Mouse (Mus musculus) heart, postnatal 0 days (tissue): ENCODE results near the gene Padi2. TPM values are rescaled to one million over a fixed set of nuclear protein-coding genes. Genes with fewer than 3 reads are reported as not detected.
A peak's percentile ranks its signal among the peaks of the same experiment; 100 is the strongest.

Source experiments
- ATAC-seq: fragments of 200-750 bp; cut with Nextera tagmentation; 2 replicates; pipeline ENCODE4 v1.8.0; 2017; ENCODE audit warnings: low read depth, moderate number of reproducible peaks, moderate library complexity; ENCODE audit not compliant: insufficient read depth
- DNase-seq: peaks from one replicate; pipeline ENCODE4 v3.0.0-alpha.2; 2016; ENCODE audit warnings: low spot score
- H3K27ac ChIP-seq: fragments of 300-500 bp; sonication (generic); 2 replicates; pipeline ENCODE4 v1.5.1; 2014; ENCODE audit warnings: low read depth, mild to moderate bottlenecking
- H3K27me3 ChIP-seq: fragments of 300-500 bp; sonication (generic); 2 replicates; pipeline ENCODE4 v1.6.1; 2014; ENCODE audit warnings: low read length, mixed read lengths; ENCODE audit not compliant: control insufficient read depth, insufficient read depth
- H3K36me3 ChIP-seq: fragments of 300-500 bp; sonication (generic); replicated peaks from 2 replicates; pipeline ENCODE4 v1.6.1; 2014; ENCODE audit warnings: low read length, mixed read lengths; ENCODE audit not compliant: control insufficient read depth, insufficient read depth
- H3K4me1 ChIP-seq: fragments of 300-500 bp; sonication (generic); 2 replicates; pipeline ENCODE4 v1.6.1; 2014; ENCODE audit warnings: antibody characterized with exemption; ENCODE audit not compliant: control insufficient read depth, insufficient read depth
- H3K4me2 ChIP-seq: fragments of 300-500 bp; sonication (generic); 2 replicates; pipeline ENCODE4 v1.6.1; 2014; ENCODE audit warnings: low read depth, mild to moderate bottlenecking, low read length, moderate library complexity
- H3K4me3 ChIP-seq: fragments of 300-500 bp; sonication (generic); 2 replicates; pipeline ENCODE4 v1.5.1; 2014; ENCODE audit warnings: low read depth, low read length
- H3K9ac ChIP-seq: fragments of 300-500 bp; sonication (generic); replicated peaks from 2 replicates; pipeline ENCODE4 v1.6.1; 2014; ENCODE audit warnings: low read depth, low read length, mixed read lengths
- H3K9me3 ChIP-seq: fragments of 300-500 bp; sonication (generic); replicated peaks from 2 replicates; pipeline ENCODE4 v1.6.1; 2016; ENCODE audit warnings: low read length; ENCODE audit not compliant: control insufficient read depth
- CTCF ChIP-seq: IDR thresholded peaks from 2 replicates; pipeline ENCODE4 v1.5.1; 2016; ENCODE audit warnings: antibody characterized with exemption, control low read depth, low read depth
- EP300 ChIP-seq: IDR thresholded peaks from 2 replicates; pipeline ENCODE4 v1.6.1; 2016; ENCODE audit warnings: antibody characterized with exemption, low read depth
- WGBS: fragments of 180-500 bp; shearing (Covaris S2); extraction: QIAGEN DNeasy Blood & Tissue Kit; methylation state at CpG from one replicate; pipeline ENCODE4 v1.1.7; 2014; 5-methylcytosine and 5-hydroxymethylcytosine counted together
- polyA plus RNA-seq: library from polyadenylated mRNA; unstranded; fragments of >200 nt; fragmentation: Nextera tagmentation; extraction: Ambion mirVana; gene quantifications from 2 replicates; pipeline ENCODE4 v1.2.1, GENCODE M21; 2015
- total RNA-seq: library from RNA; depleted of rRNA; stranded (reverse); fragments of >200 nt; gene quantifications from 2 replicates; pipeline ENCODE4 v1.2.3, GENCODE M21; 2014; ENCODE audit warnings: low replicate concordance

Padi2 gene
- total and polyA plus RNA-seq, 2 experiments from 2014 or later: 0.31 to 0.44 TPM

- H3K9me3 ChIP-seq: no peaks in the 10 kb centered on the region
- no peak overlapping the region for H3K4me2 ChIP-seq
- 82% methylated on average over 16 of the region's 16 CpGs for WGBS
- no peak for ATAC-seq
- no peak for DNase-seq
- H3K4me1 ChIP-seq: no peaks in the 10 kb centered on the region
- no peak overlapping the region for H3K9ac ChIP-seq
- no peaks in the 10 kb centered on the region for H3K36me3 ChIP-seq
- TF ChIP-seq CTCF (no peak), EP300 (no peak)
- no peaks in the 10 kb centered on the region for H3K27me3 ChIP-seq
- H3K27ac ChIP-seq: no peak overlapping the region
- H3K4me3 ChIP-seq: no peak overlapping the region
Observed at GRCm38 (mm10) chr4:140949616-140950015, 43.5 kb downstream of the Padi2 start.

- Histone ChIP-seq H3K36me3 (no peaks in the 10 kb centered on the region), H3K4me2 (no peak overlapping the region), H3K4me1 (no peaks in the 10 kb centered on the region), H3K27me3 (no peaks in the 10 kb centered on the region), H3K4me3 (no peak overlapping the region), H3K9me3 (no peaks in the 10 kb centered on the region), H3K9ac (no peak overlapping the region), H3K27ac (no peak overlapping the region)
- TF ChIP-seq EP300 (no peak), CTCF (no peak)
- DNase-seq: no peak
- 25% methylated on average over 3 of the region's 3 CpGs for WGBS
- ATAC-seq: no peak
Observed at GRCm38 (mm10) chr4:140950574-140950973, 44.4 kb downstream of the Padi2 start.

- DNase-seq (no peak), ATAC-seq (no peak)
- no peak for TF ChIP-seq EP300
- TF ChIP-seq CTCF: no peak
- no peaks in the 10 kb centered on the region for H3K36me3 ChIP-seq
- H3K4me1 ChIP-seq: no peaks in the 10 kb centered on the region
- H3K27me3 ChIP-seq: no peaks in the 10 kb centered on the region
- no peak overlapping the region for H3K4me3 ChIP-seq
- H3K4me2 ChIP-seq: no peak overlapping the region
- no peaks in the 10 kb centered on the region for H3K9me3 ChIP-seq
- H3K27ac ChIP-seq: peak overlapping the region; percentile 7; the same call in 1 of the 2 replicates
- 68% methylated on average over 18 of the region's 18 CpGs for WGBS
- no peak overlapping the region for H3K9ac ChIP-seq
Observed at GRCm38 (mm10) chr4:140951861-140952641, 45.9 kb downstream of the Padi2 start.

- ATAC-seq: no peak
- H3K4me2 ChIP-seq: peak overlapping the region; percentile 72
- H3K27me3 ChIP-seq: no peaks in the 10 kb centered on the region
- no peaks in the 10 kb centered on the region for H3K9me3 ChIP-seq
- peak overlapping the region; percentile 49 for H3K9ac ChIP-seq
- H3K4me1 ChIP-seq: peaks cover 4% of the 10 kb centered on the region; the same call in 1 of the 2 replicates
- H3K27ac ChIP-seq: peak overlapping the region; percentile 27; the same call in 1 of the 2 replicates
- TF ChIP-seq CTCF (no peak), EP300 (no peak)
- WGBS: 17% methylated on average over 17 of the region's 17 CpGs
- H3K36me3 ChIP-seq: no peaks in the 10 kb centered on the region
- peak overlapping the region; percentile 49 for H3K4me3 ChIP-seq
- no peak for DNase-seq
Observed at GRCm38 (mm10) chr4:140957131-140957702, 51.1 kb downstream of the Padi2 start.

GRCm38 (mm10) chr4:140957725-140958124 is 51.6 kb downstream of the Padi2 start:
- WGBS: 3% methylated on average over 13 of the region's 13 CpGs
- TF ChIP-seq EP300 (no peak), CTCF (peak; percentile 93)
- Histone ChIP-seq H3K4me3 (peak overlapping the region; percentile 49), H3K9ac (peak overlapping the region; percentile 49), H3K27ac (peak overlapping the region; percentile 27; the same call in 1 of the 2 replicates), H3K36me3 (no peaks in the 10 kb centered on the region), H3K27me3 (no peaks in the 10 kb centered on the region), H3K9me3 (no peaks in the 10 kb centered on the region), H3K4me2 (peak overlapping the region; percentile 72), H3K4me1 (peaks cover 9% of the 10 kb centered on the region; the same call in 1 of the 2 replicates)
- peak; percentile 22; the same call in 1 of the 2 replicates for ATAC-seq
- DNase-seq: peak; percentile 79
